Mouse (Mus musculus) lung, postnatal 0 days (tissue): ENCODE results near the gene Taar7a.

ENCODE experiments used
- CTCF ChIP-seq: IDR thresholded peaks from 2 replicates; pipeline ENCODE4 v1.5.1; 2016; ENCODE audit warnings: antibody characterized with exemption, mild to moderate bottlenecking
- EP300 ChIP-seq: IDR thresholded peaks from 2 replicates; pipeline ENCODE4 v1.6.1; 2016; ENCODE audit warnings: antibody characterized with exemption, mild to moderate bottlenecking, control low read depth

DNA sequence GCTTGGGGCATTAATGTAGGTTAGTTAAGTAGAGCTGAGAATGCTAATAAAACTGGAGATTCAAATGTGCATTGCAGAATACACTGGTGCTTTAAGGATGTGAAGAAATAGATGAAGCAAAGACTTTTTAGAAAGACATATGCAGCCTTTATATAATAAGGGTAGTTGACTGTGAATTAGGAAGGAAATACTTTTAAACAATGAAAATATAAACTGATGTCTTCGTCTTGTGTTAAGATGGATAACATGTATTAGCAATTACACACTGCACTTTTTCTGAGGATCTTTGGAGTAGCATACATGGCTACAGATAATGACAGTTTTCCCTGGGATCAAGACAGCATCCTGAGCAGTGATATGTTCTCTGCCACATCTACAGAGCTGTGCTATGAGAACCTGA, 6.4 kb upstream of the Taar7a start, which contains the start of gene Taar7b:
- TF ChIP-seq CTCF (no peak), EP300 (no peak)
